Mouse (Mus musculus) Muller cell, postnatal 12 days (primary cell): Measurements from ENCODE around the gene Dnajc7.

Experiments used
- DNase-seq: peaks from one replicate; pipeline ENCODE4 v3.0.0-alpha.2; 2015; ENCODE audit errors: inconsistent ontology term

Dnajc7 gene

DNA sequence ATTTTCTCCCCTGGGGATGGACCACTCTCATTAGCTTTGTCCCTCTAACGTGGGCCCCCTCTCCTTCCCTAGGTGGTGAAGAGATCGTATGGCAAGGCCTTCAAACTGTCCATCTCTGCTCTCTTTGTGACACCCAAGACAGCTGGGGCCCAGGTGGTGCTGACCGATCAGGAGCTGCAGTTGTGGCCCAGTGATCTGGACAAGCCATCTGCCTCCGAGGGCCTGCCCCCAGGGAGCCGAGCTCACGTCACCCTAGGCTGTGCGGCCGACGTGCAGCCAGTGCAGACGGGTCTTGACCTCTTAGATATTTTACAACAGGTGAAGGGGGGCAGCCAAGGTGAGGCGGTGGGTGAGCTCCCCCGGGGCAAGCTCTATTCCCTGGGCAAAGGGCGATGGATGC is 39.7 kb downstream of the Dnajc7 start:
- no peak for DNase-seq

DNA sequence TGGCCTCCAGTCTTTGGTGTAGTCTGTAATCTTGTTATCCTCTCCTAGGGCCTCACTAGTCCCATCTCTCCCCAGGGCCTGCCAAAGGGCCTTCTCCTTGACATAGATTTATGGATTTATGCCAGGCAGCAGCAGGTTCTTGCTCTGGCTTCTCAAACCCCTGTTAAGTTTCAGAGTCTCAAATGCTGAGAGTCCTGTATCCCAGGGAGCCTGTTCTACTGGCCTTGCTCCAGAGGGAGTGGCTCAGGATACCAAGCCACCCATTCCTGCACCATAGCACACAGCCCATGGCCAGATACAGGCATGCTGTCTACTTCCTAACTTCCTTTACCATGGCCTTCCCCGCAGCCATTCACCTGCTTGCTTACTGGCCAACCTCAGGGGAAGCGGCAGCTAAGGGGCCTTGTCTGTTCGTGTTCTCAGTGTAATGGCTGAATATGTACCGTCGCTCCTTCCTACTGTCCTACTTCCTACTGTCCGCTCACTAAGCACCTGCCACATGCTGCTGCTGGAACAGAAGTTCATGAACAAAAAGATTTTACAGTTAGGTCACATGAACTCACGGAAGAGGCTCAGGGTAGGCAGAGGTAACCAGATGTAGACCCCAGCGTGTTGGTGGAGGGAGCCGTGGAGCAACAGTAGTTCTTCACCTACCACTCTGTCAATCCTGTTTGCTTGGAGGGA is 40.7 kb downstream of the Dnajc7 start:
- no peak for DNase-seq

DNA sequence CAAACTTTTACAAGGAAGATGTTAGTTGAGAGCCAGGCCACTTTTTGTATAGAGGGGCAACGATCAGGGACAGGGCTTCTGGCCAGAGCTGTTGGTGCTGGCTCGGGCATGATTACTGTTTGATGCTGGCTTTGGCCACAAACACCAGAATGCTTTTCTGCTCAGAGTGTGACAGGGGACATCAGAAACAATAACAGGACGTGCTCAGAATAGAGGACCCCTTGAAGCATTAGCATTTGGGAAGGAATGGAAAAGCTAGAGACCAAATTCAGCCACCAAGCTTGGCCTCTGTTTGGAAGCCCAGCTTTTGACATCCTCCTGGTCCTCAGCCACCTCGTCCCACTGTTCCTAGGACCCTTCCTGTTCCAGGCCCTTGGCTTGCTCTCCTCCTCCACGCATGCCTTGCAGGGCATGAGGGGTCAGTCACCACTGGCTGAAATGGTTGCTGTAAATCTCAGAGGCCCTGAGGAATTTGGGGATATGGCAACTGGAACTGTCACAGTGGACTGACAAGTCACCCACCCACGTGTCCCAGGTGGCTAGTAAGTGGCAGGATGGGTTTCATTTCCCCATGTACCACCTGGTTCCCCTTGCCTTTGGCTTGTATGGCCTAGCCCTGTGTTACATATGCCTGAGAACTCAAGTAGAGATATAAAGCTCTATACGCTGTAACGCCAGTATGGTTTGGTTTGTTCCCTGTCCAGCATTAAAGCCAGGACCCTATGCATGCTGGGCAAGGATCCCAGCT is 41.9 kb downstream of the Dnajc7 start:
- DNase-seq, result no peak

DNA sequence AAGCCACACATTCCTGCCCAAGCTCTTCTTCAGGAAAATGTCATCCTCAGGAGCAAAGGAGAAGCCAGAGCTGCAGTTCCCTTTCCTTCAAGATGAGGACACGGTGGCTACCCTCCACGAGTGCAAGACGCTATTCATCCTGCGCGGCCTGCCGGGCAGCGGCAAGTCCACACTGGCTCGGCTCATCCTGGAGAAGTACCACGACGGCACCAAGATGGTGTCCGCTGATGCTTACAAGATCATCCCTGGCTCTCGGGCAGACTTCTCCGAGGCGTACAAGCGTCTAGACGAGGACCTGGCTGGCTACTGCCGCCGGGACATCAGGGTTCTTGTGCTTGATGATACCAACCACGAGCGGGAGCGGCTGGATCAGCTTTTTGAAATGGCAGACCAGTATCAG is 43.7 kb downstream of the Dnajc7 start:
- no peak for DNase-seq

DNA sequence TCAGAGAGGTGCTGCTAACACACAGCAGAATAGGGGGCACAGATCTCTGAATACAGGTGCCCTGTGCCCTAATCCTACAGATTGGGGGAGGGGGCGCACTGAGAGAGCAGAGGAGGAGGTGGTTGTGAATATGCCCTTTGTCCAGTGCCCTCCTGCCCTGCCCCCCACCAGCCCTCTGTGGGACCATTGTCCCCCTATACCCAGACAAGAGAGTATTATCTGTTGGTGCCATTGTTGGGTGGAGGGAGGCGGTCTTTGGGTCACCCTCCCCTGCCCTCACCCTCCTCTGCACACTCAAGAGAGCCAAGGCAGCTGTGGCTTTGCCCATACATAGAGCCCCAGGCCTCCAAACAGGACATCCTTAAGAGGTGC is 44.5 kb downstream of the Dnajc7 start:
- no peak for DNase-seq

DNA sequence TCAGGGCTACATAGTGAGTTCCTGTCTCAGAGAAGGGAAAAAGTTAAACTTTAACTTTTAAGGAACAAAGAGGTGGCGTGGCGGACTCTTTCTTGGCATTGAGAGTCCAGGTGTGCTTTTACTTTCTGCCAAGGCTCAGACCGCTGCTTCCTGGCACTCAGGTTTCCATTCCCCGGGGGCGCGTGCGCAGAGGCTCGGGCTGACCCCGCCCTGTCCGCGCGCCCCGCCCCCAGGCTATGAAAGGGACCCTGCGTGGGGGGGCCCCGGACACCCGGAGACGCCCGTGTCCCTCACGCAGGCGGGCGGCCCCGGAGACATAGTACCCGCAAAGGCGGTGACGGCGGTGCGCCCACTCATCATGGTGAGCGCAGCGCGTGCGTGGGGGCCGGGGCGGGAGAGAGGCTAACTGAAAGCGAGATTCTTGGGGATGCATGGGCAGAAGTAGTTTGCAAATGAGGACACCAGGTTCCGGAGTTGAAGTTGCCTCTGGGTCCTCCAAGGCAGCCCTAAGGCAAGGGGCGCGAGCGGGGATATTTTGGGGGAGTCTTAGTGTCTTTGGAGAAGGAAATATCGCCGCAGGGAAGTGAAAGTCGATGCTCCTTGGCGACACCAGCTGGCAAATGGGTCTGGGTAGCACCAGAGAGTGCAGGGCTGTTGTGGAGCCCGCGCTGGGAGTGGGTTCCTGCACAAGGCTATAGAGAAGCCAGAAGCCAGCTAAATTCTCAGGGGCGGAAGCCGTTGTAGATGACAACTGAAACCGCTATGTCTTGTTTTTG is 45.1 kb downstream of the Dnajc7 start, which contains the start of gene Cnp:
Cnp (plus strand) TSS at position 197 of the 776 bp plus-strand sequence.
- peak; percentile 82 for DNase-seq

DNA sequence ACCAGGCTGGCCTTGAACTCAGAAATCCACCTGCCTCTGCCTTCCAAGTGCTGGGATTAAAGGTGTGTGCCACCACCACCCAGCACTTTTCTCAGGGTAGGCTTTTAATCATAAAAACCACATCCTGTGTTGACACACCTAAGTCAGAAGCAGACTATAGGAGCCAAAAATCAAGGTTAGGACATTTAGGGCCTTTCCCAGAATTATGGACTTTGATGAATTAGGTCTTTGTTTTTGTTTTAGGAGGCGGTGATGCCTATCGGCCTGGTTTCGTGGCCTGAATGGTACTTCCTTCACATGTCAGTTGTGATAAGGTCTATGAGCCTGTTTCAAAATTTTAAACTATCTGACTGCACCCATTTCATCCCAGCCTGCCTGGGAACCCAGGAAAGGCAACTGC is 45.8 kb downstream of the Dnajc7 start:
- DNase-seq, result no peak

DNA sequence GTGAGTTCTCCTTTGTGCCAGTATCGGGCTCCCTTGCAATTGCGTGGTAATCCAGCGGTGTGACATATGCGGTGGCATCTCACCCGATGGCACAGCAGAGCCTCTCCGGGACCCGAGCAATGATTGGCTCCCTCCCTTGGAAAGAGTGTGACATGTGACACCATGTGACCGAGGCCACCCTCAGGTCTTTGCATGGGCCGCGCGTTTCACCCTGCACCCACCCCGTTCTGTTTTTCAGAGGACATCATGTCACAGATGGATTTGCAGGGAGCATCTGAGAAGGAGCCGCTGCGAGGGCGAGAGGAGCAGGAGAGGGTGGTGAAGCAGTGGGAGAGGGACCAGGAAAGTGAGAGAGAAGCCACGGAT is 48.8 kb downstream of the Dnajc7 start:
- DNase-seq, result no peak

DNA sequence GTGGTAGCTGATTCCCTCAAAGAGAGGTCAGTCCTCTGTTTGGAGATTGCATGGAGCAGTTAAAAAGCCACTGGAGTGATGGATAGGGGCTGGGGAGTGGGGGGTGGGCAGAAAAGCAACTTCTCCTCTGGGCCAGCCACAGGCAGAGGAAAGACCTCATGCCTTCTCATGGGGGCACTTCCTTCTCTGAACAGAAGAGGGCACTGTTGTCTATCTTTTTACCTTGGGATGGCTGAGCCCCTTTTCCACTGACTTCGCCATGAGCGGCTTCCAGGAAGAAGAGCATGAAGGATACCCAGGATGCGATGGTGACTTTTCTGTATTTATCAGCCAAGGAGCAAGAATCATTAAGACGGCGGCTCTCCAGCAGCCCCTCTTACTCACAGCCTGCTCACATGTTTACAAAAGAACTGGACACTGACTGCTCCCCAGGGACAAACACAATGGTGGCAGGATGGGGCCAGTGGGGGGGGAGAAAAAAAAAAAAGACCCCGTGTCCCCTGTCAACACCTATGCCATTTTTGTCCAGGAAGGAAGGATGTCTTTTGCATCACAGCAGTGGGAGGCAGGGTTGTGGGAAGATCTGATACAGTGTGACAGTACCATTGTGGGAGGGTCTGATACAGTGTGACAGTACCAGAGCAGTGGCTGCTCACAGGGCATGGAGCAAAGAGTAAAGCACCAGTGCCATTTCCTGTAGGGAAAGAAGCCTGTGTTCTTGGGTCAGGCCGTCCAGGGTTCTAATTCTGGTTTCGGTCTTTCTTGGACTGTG is 49.4 kb downstream of the Dnajc7 start:
- DNase-seq, result peak; percentile 73

DNA sequence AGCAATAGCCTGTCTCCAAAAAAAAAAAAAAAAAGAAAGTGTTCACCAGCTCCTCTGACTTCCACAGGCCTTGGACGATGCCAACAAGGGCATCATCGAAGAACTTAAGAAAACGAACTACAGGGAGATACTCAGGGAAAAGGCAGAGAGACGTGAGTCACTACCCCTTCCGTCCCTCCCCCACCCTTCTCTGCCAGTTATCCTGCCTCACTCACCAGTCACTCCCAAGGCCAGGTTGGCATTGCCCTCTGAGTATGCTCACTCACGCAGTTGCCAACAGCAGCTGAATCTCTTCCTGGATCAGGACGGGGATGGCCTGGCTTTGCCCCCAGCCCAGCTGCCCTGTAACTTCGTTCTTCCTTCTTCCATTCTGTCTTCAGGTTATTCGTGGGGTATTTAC is 50.2 kb downstream of the Dnajc7 start:
- DNase-seq, result no peak

DNA sequence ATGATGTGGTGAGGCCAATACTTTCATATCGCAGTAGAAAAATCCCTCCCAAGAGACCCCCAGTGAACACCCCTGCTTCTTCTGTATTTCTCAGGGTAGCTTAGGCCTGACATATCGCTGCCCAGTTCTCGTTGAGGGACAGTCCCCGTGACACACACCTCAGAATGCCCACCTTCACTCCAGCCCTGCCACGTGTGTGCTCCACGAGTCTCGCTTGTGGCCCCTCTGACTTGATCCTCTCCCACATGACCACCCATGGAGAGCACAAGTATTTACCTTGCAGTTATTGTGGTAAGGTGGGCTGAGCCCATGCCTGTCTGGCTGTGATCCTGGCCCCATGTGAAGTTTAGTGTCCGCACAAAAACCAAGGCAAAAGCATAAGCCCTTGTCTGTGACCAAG is 51.3 kb downstream of the Dnajc7 start:
- DNase-seq, result no peak

DNA sequence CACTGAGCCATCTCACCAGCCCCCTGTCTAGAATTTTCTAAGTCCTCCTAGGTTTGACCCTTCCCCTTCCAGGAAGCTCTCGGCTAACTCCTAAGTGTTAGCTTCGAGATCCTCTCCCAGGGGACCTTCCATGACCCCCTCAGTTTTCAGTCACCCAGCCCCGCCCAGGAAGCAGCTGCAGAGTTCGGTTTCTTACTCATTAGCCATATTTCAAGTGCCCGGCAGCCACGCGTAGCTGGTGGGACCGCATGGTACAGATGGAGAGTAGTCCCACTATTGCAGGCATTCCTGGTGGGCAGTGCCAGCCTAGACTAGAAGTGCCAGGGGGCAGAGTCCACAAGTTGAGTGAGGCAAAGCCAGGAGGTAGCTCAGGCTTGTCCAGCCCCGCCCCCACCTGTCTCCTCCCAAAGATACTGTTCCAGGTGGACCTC is 52.1 kb downstream of the Dnajc7 start:
- no peak for DNase-seq

DNA sequence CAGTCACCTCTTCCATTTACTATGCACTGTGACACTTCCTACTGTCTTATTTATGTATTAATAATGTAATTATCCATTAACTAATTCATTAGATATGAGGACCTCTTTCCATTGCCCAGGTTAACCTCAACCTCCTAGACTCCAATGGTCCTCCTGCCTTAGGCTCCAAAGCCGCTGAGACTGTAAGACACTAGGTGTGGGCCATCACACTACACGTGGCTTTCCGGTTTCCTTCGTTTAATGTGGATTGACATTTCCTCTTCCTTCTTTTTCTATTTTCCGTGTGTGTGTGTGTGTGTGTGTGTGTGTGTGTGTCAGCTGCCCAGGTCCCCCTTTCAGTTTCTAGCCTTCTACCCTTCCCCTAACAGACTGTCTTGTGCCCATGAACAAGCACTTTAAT is 52.7 kb downstream of the Dnajc7 start:
- no peak for DNase-seq

DNA sequence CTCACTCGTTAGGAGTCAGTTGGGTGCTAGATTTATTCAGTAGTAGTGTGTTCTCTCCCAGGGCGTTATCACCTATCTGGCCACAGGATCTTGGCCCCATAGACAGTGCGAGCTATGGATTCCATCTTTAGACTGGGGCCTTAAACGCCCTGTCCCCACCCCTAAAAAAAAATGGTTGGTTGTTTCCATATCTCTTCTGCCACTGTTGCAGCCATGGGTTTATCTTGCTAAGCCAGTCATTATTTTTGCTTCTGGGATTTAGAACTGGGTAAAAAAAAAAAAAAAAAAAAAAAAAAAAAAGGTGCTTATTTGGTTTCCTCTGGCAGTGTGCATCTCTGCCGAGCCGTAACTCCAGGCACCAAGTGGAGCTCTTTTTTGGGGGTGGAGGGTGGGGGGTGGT is 55.3 kb downstream of the Dnajc7 start:
- no peak for DNase-seq

DNA sequence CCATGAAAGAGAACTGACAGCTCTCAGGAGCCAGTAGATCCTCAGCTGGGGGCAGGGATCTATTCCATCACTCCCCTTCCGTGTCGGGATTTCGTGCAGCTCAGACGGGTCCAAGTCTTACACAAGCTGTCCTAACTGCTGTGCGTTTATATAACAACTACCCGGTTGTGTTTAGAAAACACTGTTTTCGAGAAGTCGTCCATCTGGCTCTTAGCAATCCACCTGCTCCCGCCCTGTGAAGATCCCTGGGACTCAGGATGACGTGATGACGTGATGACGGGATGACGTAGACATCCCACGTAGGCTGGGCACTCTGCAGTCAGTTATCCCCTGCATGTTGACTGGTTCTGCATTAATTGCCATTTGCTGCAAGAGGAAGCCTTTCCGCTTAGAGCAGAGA is 55.7 kb downstream of the Dnajc7 start:
- no peak for DNase-seq

DNA sequence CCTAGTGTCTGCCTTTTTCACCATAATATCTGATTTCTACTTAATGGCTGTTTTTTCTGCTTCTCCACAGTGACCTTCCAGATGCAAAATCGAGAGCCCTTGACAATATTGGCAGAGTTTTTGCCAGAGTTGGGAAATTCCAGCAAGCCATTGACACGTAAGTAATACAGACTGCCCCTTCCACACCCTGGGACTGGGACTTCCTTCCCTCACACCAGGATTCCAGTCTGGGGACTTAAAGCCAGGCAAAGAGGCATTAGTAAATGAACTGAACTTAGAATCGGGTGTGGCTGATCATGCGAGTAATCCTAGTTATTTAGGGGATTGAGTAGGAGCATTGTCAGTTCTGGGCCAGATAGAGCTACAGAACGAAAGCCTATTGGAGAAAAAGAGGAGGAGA is 58.2 kb downstream of the Dnajc7 start:
- peak; percentile 71 for DNase-seq

DNA sequence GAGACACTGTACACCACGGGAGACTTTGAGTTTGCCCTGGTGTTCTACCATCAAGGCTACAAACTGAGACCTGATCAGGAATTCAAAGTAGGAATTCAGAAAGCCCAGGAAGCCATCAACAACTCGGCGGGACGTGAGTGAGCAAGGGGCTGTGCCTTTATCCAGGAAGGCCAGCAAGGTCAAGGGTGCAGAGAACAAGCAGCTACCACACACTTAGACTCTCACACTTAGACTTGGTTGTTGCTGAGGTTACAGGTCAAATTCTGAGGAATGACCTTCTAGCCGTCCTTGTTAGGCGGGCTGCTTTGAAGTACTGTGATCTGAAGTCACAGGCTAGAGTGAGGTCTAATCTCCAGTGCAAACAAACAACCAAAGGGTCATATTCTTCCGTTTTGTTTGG is 60.5 kb downstream of the Dnajc7 start:
- DNase-seq, result no peak

DNA sequence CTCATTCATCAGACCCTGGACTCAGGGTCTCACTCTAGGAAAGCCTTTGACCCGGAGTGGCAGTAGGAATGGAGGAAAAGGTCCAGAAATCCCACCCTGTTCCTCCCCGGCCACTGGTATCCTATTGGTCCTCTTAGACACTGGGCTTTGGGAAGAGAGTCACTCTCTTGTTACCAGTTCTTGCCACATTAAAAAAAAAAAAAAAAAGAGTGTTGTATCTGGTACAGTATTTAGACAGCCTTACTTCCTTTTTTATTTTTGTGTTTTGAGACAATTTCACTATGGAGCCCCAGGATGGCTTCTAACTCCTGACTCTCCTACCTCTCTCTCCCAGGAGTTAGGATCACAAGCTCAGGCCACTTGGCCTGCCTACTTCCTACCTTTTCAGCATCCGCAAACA is 62.4 kb downstream of the Dnajc7 start:
- DNase-seq, result no peak

DNA sequence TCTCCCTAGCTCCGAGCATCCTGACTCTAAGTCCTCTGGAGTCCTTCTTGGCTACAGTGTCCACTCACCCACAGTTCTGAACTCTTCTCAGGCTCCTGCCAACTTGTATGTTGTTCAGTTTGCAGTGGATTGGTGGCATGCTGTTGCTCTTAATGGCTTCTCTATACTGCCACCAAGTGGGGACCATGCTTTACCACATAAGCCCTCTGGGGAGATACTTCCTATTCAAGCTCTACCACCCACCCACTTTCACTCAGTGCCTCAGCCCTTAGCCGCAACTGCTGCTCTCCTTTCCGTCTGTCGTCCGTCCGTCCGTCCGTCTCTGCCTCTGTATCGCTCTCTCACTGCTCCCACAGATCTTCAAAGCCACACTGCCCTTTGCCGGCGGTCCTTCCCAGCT is 64.4 kb downstream of the Dnajc7 start:
- DNase-seq, result peak; percentile 61

DNA sequence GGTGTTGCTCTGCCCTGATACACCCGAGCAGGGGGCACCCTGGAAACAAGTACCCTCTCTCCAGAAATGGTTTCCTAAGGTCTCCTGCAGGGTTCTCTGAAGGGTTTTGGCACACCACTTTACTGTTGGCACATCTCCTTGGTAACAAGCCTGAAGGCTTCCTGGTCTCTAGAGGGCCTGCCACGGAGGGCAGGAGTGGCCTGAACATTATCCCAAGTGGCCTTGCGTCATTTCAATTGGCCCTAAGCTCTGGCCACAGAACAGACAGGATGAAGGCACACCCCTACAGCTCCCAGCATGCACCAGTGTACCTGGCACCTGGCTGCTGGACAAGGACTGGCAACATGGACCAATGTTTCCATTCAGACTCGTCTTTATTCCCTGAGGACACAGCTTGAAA is 67.1 kb downstream of the Dnajc7 start:
- no peak for DNase-seq

DNA sequence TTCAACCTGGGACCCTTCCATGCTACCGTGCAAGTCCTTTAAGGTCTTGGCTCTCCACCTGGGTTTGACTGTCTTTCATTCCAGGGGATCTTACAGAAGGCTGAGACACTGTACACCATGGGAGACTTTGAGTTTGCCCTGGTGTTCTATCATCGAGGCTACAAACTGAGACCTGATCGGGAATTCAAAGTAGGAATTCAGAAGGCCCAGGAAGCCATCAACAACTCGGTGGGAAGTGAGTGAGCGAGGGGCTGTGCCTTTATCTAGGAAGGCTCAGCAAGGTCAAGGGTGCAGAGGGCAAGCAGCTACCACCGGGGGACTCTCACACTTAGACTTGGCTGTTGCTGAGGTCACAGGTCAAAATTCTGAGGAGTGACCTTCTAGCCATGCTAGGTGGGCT is 69.9 kb downstream of the Dnajc7 start:
- DNase-seq, result no peak

DNA sequence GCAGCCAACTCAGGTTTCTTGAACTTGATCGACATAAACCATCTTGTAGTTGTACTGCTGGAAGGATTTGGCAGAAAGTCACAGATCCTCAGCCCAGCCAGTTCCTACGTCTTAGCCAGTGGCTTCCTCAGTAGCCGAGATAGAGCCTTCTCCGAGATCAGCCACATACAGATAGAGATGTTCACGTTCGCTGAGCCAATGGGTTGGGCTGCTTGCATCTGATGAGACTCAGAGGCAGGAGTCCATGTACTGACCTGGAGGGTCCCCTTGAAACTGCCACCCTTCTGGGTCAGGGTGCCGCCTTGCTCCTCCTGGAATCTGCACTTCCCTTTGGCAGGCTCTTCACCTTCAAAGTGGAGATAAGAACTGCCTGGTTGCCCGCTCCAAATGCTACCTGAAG is 70.5 kb downstream of the Dnajc7 start:
- no peak for DNase-seq
